Mouse (Mus musculus): ENCODE results near the gene Cacnb2.

DNA sequence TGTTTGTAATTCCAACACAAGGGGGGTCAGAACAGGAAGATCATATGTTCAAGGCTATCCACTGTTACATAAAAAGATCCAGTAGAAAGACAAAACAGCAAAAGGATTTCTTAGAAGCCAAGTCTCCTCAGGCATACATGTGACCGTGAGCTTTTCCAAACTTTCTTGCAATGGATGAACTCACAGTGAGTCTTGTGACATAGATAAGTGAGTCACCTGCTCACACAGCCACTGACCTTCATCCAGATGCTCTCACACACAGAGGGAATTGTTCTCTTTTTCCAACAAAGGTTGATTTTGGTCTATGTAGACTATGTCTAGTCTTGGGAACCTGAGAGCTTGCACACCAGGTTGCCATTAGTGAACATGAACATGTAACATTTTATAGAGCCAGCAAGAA lies 166.6 kb downstream of the Cacnb2 start:
- TF ChIP-seq NELFE (IDR thresholded peaks at IDR 0.05; ENCODE audit: low read depth, low read length): no peak
- TF ChIP-seq EP300 (IDR thresholded peaks at IDR 0.05; ENCODE audit: low read depth in 1 of 2, low read length in 2 of 2): no peak
- no peak for TF ChIP-seq BHLHE40 (IDR thresholded peaks at IDR 0.05; ENCODE audit: borderline replicate concordance, low read depth, low read length)
- no peak for TF ChIP-seq CTCF (IDR thresholded peaks at IDR 0.05 in 2 of 3, conservative IDR thresholded peaks at IDR 0.05 in 1 of 3; ENCODE audit: control insufficient read depth in 1 of 3, insufficient read depth in 1 of 3, low read depth in 2 of 3, low read length in 3 of 3, poor library complexity in 1 of 3, severe bottlenecking in 1 of 3)
- TF ChIP-seq USF1 (IDR thresholded peaks at IDR 0.05; ENCODE audit: low read depth, low read length): no peak
- TF ChIP-seq GATA1 (IDR thresholded peaks at IDR 0.05; ENCODE audit: low read depth, low read length): no peak
- no peak for TF ChIP-seq POLR2AphosphoS5 (IDR thresholded peaks at IDR 0.05; ENCODE audit: borderline replicate concordance, low read depth, low read length)
- TF ChIP-seq E2F4 (IDR thresholded peaks at IDR 0.05; ENCODE audit: borderline replicate concordance, low read depth, low read length): no peak
- TF ChIP-seq ZNF384 (IDR thresholded peaks at IDR 0.05; ENCODE audit: low read depth, low read length): no peak
- no peak for TF ChIP-seq USF2 (IDR thresholded peaks at IDR 0.05; ENCODE audit: borderline replicate concordance in 1 of 2, insufficient read depth in 1 of 2, low read depth in 1 of 2, low read length in 2 of 2)
- no peak for TF ChIP-seq POLR2A (IDR thresholded peaks at IDR 0.05; ENCODE audit: control insufficient read depth in 1 of 2, insufficient read depth in 1 of 2, low read depth in 1 of 2, low read length in 2 of 2, poor library complexity in 1 of 2)
- no peak for TF ChIP-seq MYB (IDR thresholded peaks at IDR 0.05; ENCODE audit: low read depth, low read length)
- no peak for TF ChIP-seq MAX (IDR thresholded peaks at IDR 0.05; ENCODE audit: low read length)
- TF ChIP-seq TBP (IDR thresholded peaks at IDR 0.05; ENCODE audit: low read depth, low read length): no peak

Measured in MEL (cell line).